Mouse (Mus musculus) fibroblast of lung, adult 2 months (primary cell): ENCODE data around the gene B3galnt1.

ENCODE experiments used
- DNase-seq: peaks from one replicate; pipeline ENCODE4 v3.0.0-alpha.2; 2011; ENCODE audit warnings: low read depth

Gene B3galnt1

DNA sequence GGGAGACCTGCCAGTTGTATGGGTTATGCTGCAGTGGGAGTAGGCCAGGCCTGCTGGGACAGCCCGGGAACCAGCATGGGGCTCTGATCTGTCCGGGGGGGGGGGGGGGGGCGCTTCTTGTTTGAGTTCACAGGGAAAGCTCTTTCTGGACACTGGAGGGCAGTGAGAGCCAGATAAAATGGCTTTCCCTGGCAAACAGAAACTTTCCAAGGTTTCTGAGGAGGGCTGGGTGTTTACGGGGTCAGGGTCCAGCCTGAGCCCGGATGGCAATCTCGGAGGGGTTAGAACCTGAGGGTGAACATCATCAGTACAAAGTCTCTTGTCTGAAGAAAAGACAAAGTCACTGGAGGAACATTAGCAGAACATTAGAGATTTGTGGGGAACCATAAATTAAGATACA is 35.4 kb downstream of the B3galnt1 start:
- DNase-seq: no peak

DNA sequence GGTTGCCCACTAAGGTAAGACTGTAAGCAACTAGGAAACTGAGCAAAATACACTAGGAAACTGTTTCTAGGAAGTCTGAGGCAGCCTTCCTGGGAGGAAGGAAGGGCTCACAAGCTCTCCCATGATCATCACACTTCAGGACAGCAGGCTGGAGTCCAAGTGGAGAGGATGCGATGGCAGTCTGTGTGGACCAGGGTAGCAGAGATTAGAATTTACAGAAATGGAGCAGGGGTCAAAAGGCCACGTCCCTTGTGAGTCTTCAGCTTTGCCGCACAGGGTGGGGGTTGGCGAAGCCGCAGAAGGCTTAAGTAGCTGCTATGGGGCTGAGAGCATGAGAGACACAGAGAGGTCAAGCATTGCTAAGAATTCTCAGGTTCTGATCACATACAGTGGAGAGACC is 37.1 kb downstream of the B3galnt1 start:
- no peak for DNase-seq

DNA sequence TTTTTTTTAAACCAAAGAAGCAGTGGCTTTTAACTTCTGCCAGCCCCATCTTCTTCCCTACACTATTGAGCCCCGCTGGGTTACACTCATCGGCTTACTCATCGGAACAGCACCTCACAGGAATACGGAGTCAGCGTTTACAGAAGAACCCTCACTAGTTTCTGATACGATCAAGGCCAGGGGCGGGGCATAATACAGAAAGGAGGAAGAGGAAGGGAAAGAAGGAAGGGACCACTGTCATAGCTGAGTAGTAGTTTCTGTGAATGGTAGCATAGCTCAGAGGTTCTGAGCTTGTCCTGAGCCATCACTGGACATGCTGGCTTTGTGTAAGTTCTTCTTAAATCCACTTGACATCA is 38.8 kb downstream of the B3galnt1 start:
- no peak for DNase-seq

DNA sequence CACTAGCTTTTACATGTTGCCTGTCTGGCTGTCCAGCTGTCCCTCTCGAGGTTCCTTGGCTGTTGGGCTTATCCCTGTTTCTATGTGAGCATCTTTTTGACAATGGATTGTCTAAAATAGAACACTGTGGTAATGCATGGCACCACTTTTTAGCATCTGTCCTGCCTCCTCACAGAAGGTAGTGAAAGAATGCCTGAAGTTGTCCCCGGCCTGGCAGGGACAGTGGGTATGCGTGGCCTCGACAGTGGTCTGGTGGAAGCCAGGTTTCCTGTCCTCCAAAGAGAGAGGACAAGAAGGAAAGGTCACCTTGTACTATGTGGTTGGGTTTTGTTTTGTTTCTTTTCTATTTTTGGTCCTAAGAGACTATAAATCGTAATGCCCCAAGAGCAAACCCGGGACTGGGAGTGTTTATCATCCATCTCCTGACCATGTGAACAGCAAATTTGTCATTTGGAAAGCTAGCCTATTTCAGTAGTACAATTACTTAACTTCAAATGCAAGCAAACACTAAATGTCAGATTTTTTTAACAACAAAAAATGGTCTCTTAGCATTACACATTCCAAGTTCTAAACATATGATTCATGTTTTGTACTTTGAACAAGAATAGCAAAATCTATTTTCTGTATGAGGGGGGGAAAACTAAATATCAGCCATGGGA is 39.3 kb downstream of the B3galnt1 start:
- no peak for DNase-seq

DNA sequence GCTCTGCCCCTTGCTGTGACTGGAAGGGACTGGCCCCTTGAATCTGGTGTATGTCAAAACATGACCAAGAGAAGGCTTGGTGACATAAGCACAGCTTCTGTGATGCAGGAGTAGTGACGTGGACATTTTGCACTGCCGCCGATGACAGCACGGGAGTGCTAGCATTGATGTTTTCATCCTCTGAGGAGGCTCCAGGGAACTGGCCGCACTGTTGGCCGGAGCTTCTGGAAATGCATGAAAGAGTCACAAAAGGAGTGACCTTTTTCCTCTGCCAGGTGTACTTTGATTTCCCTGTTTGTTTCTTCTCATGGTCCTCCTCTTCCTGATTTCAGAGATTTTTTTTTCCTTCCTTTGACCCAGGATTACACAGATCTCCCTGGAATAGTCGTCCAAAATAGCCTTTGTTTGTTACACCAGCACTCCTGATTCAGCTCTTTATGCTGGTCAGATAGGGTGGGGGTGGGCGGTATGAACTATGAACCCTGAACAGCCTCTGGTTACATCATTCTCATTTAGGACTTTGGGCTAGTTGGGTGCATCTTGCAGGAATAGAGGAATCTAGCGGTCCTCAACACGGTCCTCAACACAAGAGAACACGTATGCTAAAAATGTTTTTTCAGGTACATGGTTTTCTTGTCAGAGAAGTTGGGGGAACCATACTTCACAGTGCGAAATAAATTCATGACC is 42.5 kb downstream of the B3galnt1 start:
- DNase-seq: no peak

DNA sequence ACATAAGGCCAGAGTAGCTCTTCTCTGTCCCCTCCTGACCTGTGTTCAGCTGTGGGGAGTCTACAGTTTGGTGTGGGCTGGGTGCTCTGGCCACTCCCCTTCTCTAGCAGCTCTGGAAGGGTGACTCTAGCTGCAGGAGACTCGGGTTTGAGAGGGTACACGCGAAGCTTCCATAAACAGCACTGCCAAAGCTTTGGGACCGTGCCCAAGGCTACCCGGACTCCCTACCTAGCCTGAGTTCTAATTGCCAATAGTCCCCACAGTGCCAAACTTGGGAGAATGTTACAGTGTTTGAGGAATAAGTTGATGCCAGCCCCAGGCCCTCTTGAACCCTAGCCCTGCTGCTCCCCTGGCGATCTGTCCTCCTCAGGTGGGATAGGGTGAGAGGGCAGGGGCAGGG is 43.2 kb downstream of the B3galnt1 start:
- DNase-seq: no peak

DNA sequence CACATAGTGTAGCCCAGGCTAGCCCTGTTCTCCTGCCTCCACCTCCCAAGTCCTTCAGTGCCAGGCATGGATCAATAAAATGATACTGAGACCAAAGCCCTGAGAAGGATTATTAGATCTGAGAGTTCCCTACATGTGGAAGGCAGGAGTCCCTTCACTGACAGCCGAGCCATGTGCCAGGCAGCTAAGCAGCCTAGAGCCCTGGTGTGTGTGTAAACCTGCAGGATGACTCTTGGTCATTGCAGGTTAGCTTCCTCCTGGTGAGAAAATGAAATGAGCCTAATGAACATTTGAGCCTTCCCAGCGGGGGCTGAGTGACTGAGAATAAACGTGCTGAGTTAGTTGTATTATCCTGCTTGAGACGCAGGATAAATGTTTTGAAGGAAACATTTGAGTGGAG is 49.2 kb downstream of the B3galnt1 start:
- DNase-seq: no peak

DNA sequence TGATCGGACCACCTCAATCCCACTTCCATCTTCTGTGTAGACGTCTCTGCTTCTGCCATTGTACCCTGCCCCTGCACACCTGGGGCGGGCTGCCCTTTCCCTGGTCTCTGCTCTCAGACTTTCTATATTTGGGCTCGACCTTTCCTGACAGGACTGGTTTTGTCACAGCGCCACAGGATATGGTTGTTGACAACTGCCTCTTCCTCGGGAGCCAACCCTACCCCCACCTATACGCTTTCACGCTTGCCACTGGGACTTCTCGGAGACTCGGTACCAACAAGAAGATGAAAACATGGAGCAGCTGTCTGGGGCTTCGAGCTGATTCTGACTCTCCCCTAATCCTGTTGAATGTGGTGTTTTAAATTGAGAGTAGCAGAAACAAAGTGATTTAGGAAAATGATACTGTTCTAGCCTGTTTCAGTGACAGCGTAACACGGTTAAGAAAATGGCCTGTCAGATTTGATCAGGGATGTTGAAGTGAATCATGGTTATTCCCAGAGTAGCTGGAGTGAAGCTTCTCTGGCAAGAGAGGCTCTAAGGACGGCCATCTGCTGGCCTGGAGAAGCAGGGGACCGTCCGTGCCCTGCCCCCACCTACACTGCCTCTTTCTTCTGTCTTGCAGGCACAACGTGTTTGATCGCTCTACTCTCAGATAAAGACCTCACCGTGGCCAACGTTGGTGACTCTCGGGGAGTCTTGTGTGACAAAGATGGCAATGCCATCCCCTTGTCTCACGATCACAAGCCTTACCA is 49.9 kb downstream of the B3galnt1 start:
- no peak for DNase-seq

DNA sequence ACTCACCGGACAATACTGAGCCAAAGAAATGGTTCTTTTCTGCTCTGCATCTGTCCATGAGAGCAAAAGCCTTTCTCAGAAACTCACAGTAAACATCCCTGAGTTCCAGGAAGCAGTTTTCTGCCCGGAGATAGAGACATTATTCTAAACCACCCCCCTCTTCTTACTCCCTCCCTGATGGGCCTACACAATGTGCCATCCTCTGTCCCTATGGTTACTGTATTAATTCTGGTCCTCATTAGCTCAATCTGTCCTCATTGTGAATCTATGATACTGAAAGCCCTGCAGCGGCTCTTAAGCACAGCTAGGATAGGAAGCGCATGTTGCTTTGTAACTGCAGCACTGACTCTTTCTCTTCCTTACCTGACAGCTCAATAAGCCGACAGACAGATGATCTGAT is 53.7 kb downstream of the B3galnt1 start:
- no peak for DNase-seq

DNA sequence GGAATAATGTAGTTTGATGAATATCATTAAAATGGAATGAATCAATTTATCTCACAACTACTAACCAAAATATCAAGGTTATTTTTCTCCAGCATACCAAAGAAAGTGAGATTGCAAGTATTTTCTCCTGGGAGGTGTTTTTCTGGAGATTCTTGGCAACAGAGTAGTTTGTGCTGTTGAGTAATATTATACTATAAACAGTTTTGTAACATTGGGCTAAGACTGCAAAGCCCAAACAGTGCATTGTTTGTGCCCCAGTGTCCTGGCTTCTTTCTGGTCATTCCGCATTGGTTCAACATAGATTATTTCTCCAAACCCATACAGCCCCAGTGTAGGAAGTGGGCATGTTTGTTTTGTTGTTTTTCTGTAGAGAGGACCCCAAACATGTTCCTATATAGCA is 55.0 kb downstream of the B3galnt1 start:
- no peak for DNase-seq

DNA sequence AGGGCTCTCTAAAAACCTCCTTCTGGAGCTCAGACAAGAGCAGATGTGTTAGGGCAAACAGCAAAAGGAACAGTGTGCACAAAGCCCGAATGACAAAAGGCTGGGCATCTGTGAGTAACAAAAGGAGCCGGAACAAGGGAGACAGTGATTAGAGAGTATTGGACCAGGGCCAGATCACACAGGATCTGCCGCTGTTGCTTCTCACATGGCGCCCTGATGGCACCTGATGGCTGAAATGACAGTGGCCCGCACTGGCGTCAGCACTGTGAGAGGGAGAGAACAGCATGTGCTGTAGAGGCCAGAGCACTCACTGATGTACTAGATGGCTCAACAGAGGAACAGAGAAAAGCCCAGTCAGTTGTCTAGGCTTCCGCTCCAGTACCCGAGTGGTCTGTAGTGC is 55.8 kb downstream of the B3galnt1 start:
- DNase-seq: no peak

DNA sequence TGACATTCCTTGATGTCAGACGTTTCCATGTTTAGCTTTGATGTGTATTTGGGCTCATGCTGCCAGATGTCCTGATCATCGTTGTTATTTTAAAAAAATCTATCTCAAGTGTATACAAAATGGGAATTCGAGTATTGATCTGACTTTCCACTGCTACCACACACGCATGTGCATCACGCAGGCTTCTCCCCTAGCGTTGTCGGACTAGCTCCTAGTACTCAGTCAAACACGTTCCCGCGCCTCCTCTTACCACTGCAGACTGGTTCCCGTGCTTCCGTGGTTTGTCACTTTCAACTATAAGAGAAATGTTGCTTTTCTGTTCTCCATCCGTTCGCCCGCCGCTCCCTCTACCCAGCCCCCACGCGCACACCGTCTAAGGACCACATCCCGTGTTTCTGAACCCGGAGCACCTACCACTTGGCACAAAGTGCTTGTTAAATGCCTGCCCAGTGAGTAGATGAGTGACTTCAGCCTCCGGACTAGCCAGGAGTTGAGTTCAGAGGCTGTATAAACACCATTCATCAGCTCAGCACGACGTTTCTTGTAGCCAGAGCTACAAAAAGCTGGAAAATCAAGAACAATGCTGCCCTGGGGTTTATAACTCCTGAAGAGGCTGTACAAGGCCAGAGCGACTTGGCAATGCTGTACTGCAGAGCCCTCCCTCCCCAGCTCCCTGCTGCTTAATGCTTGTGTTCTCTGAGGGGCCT is 62.7 kb downstream of the B3galnt1 start:
- peak; percentile 80 for DNase-seq

DNA sequence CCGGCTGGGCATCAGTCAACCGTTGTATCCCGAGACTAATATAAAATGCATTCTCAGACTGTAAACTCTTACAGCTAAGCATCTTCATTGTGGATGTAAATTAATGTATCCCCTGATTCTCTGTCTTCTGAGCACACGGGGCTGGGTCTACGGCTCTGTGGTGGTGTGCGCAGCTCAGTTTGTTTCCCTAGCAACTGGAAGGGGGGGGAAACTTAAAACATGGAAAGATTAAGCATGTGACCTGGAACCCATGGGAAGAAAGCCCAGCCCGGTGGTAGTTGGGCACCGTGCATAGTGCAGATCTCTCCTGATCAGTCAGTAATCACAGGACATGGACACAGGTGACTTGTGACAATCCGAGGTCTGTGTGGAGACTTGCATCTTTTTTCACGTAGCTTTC is 63.3 kb downstream of the B3galnt1 start:
- DNase-seq: no peak

DNA sequence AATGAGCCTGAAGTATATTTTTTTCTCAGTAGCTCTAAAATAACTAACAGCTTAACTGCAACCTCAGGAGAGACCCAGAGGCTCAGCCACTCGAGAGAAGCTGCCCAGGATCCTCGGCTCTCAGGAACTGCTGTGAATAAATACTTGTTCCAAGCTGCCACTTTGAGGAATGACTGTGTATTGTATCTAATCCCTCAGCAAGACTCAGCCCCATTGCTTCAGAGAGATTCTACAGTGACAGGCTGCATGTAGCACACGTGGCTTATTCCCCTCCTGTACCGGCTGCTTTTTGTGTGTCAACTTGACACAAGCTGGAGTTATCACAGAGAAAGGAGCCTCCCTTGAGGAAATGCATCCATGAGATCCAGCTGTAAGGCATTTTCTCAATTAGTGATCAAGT is 66.1 kb downstream of the B3galnt1 start:
- DNase-seq: no peak

DNA sequence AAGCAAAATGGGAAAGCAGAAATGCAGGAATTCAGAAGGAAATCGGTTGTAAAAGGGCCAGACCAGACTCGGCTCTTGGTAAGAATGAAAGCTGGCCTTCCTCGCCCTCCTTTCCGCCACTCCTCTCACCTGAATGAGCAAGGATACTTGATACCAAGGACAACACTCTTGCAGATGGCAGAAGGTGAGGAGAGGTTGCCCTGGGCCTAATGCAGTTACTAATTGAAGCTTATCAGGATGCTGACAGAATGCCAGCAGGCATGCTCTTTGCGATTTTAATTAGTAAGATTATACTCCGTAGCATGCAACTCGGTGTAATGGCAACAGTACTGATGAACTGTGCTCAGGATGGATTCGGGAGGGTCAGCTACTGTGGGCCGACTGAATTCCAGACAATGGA is 67.2 kb downstream of the B3galnt1 start:
- no peak for DNase-seq

DNA sequence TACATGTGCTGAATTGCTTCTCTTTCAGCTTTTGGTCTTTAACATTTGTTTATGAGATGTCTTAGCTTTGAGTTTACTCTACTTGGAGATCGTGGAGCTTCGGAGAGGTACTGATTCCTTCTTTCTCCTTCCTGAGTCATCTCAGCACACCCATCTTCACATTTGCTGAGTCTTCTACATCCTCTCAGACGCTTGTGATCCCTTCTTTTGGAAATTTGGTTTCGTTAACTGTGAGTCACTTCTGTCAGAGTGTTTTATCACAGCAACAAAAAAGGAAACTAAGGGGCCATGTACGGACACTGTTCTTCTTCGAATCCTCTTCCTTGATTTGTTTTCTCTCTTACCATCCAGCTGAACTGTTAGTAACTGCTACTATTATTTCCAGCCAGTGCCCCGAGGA is 69.2 kb downstream of the B3galnt1 start:
- no peak for DNase-seq

DNA sequence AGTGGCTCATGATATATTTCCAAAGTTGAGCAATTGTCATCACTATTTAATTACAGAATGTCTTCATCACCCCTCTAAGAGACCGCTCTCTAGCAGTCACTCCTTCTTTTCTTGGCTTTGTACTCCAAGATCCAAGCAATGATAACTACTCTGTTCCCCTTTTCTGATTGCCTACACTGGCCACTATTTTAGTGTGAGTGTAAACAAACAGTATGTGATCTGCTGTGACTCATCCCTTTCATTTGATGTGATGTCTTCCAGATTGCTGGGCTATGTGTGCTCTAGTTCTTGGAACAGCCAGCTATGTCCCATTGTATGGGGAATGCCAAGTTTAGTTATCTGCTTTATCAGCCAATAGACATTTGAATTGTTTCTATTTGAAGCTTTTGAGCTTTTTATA is 71.4 kb downstream of the B3galnt1 start:
- DNase-seq: no peak

DNA sequence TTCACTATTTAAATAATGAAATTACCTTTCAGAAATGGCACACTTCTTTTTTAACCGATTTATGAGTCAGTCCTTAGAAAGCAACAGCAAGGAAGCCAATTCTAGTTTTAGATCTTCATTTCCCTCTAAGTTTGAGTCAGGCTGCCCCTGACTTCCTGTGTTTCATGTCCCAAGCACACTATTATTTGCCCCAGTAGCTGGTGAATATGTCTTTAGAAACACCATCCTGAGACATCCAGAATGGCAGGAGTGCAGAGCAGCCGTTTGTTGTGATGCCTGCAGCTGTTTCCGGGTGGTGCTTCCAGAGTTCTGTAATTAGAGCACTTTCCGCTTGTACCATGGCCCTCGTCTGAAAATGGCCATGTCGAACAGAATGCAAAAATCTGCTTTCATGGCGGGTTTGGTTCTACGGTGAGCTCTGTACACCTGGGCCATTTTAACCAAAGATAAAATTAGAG is 73.7 kb downstream of the B3galnt1 start:
- no peak for DNase-seq

DNA sequence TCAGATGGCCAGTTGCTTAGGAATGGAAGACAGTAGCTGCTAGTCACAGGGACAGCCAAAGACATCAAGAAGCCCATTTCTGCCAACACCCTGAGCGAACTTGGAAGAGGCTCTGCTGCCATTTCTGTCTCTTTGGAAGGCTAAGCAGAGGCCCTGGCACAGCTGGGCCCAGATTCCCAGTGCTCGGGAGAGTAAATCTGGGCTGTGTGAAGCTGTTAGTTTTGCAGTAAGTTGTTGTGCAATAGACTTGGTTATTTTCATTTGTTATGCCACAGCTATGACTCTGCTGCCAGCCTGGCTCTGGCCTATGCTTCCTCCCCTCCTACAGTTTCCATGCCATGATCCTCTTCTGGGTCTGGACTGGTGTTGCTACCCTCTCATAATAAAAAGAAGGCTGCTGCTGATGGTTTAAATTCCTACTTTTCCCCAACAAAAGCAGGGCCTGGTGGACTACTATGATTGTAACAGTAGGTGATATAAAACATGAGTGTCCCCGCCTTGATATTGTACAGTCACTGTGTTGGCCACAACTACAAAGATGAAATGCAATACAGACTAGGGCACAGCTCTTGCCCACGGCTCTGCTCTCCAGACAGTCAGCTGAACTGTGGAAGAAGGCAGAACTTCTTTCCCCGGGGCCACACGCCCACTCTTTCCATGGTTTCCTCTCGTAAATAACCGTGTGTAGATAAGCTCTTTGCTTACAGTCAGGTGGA is 74.2 kb downstream of the B3galnt1 start:
- DNase-seq: peak; percentile 38
